Mouse (Mus musculus) Patski (cell line): ENCODE data around the gene Ccdc69. TPM values are rescaled to one million over a fixed set of nuclear protein-coding genes. Genes with fewer than 3 reads are reported as not detected.
"Not testable (repeated sequence)": the region's sequence is repeated elsewhere in the genome, so short reads cannot be mapped to it uniquely, and the experiment has no call there.

Experiments used
- ATAC-seq: fragments of 100-300 bp; one replicate; pipeline ENCODE4 v1.8.0; 2021
- CTCF ChIA-PET: fragments of 350-600 bp; sonication (Branson Sonifier 250); formaldehyde crosslinking; loops from one replicate; lab custom pipeline; 2022; ENCODE audit warnings: inconsistent platforms; lab: Charles Lee
- POLR2A ChIA-PET: fragments of 350-600 bp; sonication (Branson Sonifier 250); formaldehyde crosslinking; loops from one replicate; lab custom pipeline; 2022; ENCODE audit warnings: antibody characterized with exemption, inconsistent platforms; lab: Charles Lee
- DNase-seq: peaks from one replicate; pipeline ENCODE4 v3.0.0-alpha.2; 2011; ENCODE audit warnings: low read depth, low spot score
- H3K27me3 ChIP-seq: fragments of 371-371 bp; one replicate; pipeline ENCODE4 v1.5.1; 2021
- CTCF ChIP-seq: fragments of 100-300 bp; IDR thresholded peaks from one replicate; pipeline ENCODE4 v1.5.1; 2021
- in situ Hi-C: fragments of 300-500 bp; cut with MboI; formaldehyde crosslinking; loops from 3 replicates; pipeline ENCODE4 v1.11.1; 2018; ENCODE audit warnings: low pct_unique_long_range_greater_than_20kb, mixed read lengths
- polyA plus RNA-seq: library from polyadenylated mRNA; unstranded; gene quantifications from one replicate; pipeline ENCODE4 v1.2.3, GENCODE M21; 2021

Gene Ccdc69
- not detected for polyA plus RNA-seq

- DNase-seq (no peak), ATAC-seq (no peak)
- ChIA-PET POLR2A (no interaction called here), CTCF (interaction anchor here (0.9 to 3.0 kb wide), 4 partner anchors 9 to 81 kb away, joined by 3 to 15 read pairs (median 4); no protein-coding TSS in a partner anchor)
- in situ Hi-C loops: no loop called here
- no peak for TF ChIP-seq CTCF
- no peaks in the 10 kb centered on the region for H3K27me3 ChIP-seq
Observed at GRCm38 (mm10) chr11:55077331-55078231, at the start of gene Ccdc69. Ccdc69 (minus strand) TSS chr11:55078131.

- DNase-seq (no peak), ATAC-seq (no peak)
- ChIA-PET CTCF (no interaction called here), POLR2A (no interaction called here)
- H3K27me3 ChIP-seq: no peaks in the 10 kb centered on the region
- no peak for TF ChIP-seq CTCF
- in situ Hi-C loops: no loop called here
Observed at GRCm38 (mm10) chr11:55126663-55127062, 48.7 kb upstream of the Ccdc69 start.

- ATAC-seq: no peak
- in situ Hi-C loops: no loop called here
- no peak for DNase-seq
- no peaks in the 10 kb centered on the region for H3K27me3 ChIP-seq
- ChIA-PET CTCF (no interaction called here), POLR2A (interaction anchor here (0.9 kb wide), 1 partner anchor 11 kb away, joined by 3 read pairs; no protein-coding TSS in a partner anchor)
- TF ChIP-seq CTCF: no peak
Observed at GRCm38 (mm10) chr11:55121430-55121829, 43.5 kb upstream of the Ccdc69 start.

- in situ Hi-C loops: no loop called here
- CTCF ChIA-PET: no interaction called here
- no peak for TF ChIP-seq CTCF
- POLR2A ChIA-PET: interaction anchor here (0.9 kb wide), 1 partner anchor 11 kb away, joined by 3 read pairs; no protein-coding TSS in a partner anchor
- DNase-seq (no peak), ATAC-seq (no peak)
- no peaks in the 10 kb centered on the region for H3K27me3 ChIP-seq
Observed at GRCm38 (mm10) chr11:55120821-55121271, 42.9 kb upstream of the Ccdc69 start.

GRCm38 (mm10) chr11:55120279-55120678, 42.3 kb upstream of the Ccdc69 start:
- H3K27me3 ChIP-seq: no peaks in the 10 kb centered on the region
- no peak for TF ChIP-seq CTCF
- no peak for DNase-seq
- in situ Hi-C loops: no loop called here
- ChIA-PET POLR2A (interaction anchor here (0.6 kb wide), 1 partner anchor 34 kb away, joined by 4 read pairs; no protein-coding TSS in a partner anchor), CTCF (interaction anchor here (0.7 kb wide), 1 partner anchor 12 kb away, joined by 3 read pairs; no protein-coding TSS in a partner anchor)
- ATAC-seq: no peak

GRCm38 (mm10) chr11:55117031-55117430, 39.1 kb upstream of the Ccdc69 start:
- no peak for DNase-seq
- ChIA-PET CTCF (no interaction called here), POLR2A (no interaction called here)

GRCm38 (mm10) chr11:55116004-55116403, 38.1 kb upstream of the Ccdc69 start:
- TF ChIP-seq CTCF: no peak
- POLR2A ChIA-PET: no interaction called here
- H3K27me3 ChIP-seq: no peaks in the 10 kb centered on the region
- DNase-seq (no peak), ATAC-seq (no peak)
- CTCF ChIA-PET: no interaction called here
- in situ Hi-C loops: no loop called here

More at GRCm38 (mm10) chr11:55117031-55117430, 39.1 kb upstream of the Ccdc69 start:
- H3K27me3 ChIP-seq: no peaks in the 10 kb centered on the region
- no peak for ATAC-seq
- TF ChIP-seq CTCF: no peak
- in situ Hi-C loops: no loop called here

- POLR2A ChIA-PET: no interaction called here
- TF ChIP-seq CTCF: no peak
- in situ Hi-C loops: no loop called here
- DNase-seq (no peak), ATAC-seq (no peak)
- CTCF ChIA-PET: no interaction called here
- H3K27me3 ChIP-seq: no peaks in the 10 kb centered on the region
Observed at GRCm38 (mm10) chr11:55114291-55114690, 36.4 kb upstream of the Ccdc69 start.

GRCm38 (mm10) chr11:55113861-55114250, 35.9 kb upstream of the Ccdc69 start:
- DNase-seq, H3K27me3 ChIP-seq, CTCF ChIA-PET, POLR2A ChIA-PET, in situ Hi-C loops, ATAC-seq: not testable (repeated sequence)

GRCm38 (mm10) chr11:55113209-55113860, 35.4 kb upstream of the Ccdc69 start:
- POLR2A ChIA-PET: no interaction called here
- no peak for DNase-seq
- TF ChIP-seq CTCF: no peak
- no peak for ATAC-seq
- in situ Hi-C loops: no loop called here
- CTCF ChIA-PET: no interaction called here
- H3K27me3 ChIP-seq: no peaks in the 10 kb centered on the region
